Mouse (Mus musculus) left cerebral cortex, postnatal 10 days (tissue): ENCODE measurements at regions not wholly inside any gene's neighbourhood (a gene's known extent, or its start where the extent isn't known, plus 50 kb on each side); places are given as distances from the start of the nearest gene placed in this dataset.
"Not testable (repeated sequence)": the region's sequence is repeated elsewhere in the genome, so short reads cannot be mapped to it uniquely, and the experiment has no call there.

Experiments used
- DNase-seq, 2 experiments: peaks; one replicate each; pipeline ENCODE4 v3.0.0; 2021 to 2022; ENCODE audit warnings: low spot score in 2 of 2, mixed read lengths in 1 of 2; ENCODE audit errors: extremely low spot score in 1 of 2
- intact Hi-C: fragments of 180-260 bp; cut with DNase I; formaldehyde crosslinking; loops from one replicate; pipeline ENCODE4 v1.15.1; 2025

DNA sequence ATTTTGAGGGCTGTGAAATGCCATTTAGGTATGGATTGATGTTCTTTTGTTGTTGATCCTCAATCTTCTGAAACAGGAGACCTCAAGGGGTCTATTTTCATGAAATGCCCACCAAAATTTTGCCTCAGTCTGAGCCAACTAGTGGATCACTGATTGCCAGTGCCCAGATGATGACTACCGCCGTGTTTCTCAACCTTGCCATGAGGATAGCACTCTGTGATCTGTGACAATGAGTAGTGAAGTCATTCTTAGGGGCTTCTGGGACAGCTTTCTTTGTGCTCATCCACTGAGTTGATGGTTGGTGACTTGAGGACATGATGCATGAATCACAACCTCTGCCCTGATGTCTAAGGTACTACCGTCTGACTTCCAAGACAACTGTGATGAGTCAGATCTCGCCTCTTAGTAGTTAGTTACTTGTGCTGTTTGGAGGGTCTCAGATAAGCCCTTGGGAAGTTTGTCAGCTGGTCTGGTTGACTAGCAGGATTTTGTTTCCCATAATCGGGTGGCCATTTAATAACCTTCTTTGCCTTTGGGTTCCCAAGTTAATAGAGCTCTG is 101.2 kb downstream of the Gm5426 start:
- intact Hi-C loops = no loop called here
- DNase-seq = no peak

DNA sequence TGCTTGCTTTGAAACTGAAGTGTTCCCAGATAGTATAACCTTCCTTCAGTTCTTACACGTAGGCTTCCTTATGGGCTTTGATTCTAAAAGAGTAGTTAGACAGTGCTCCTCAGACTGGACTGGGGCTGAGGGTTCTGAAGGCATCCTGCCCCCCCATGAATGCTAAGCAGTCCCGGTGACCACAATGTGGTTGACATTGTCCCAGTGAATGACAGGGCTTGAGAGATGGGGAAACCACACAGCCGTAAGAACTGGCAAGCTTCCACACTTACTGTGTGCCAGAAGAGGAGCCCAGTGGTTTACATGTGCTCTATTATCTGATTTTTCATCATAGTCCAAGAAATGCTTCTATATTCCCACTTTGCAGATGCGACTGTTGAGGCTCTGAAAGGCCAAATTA is 101.8 kb downstream of the Gm5426 start:
- intact Hi-C loops = no loop called here
- no peak for DNase-seq

DNA sequence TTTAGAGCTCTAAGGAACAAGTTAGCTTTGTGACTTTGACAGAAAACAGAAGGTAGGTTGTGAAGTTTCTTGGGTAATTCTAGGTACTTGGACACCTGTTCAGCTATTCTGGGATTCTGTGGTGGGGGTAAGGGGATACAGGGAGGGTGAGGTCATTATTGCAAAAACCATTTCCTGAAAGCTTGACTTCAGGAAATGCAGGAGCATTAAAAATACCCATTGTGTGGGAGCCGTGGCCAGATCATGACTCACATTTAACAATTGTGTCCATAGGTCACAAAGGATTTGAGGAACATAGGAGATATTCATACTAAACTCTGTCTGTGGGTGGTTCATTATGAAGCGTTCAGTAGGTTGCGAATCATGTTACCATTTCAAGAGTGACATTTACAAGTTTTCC is 102.4 kb downstream of the Gm5426 start:
- no peak for DNase-seq
- intact Hi-C loops = no loop called here

DNA sequence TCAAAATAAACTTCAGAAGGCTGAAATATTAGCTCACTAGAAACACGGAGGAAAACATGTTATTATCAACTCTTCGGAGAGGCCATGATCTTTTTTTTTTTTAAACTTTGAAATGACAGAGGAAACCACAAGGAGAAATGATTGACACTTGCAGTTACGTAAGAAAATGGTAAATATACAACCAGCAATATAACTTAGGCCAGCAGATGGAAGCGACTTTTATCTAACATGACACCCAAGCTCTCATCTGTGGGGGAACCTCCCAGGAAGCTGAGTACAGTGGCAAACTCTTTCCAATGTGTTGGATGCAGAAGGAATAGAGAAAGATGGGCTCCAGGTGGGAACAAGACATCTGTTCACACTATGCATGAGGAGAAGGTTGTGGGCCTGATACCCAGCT is 104.2 kb downstream of the Gm5426 start:
- no peak for DNase-seq
- intact Hi-C loops = no loop called here

DNA sequence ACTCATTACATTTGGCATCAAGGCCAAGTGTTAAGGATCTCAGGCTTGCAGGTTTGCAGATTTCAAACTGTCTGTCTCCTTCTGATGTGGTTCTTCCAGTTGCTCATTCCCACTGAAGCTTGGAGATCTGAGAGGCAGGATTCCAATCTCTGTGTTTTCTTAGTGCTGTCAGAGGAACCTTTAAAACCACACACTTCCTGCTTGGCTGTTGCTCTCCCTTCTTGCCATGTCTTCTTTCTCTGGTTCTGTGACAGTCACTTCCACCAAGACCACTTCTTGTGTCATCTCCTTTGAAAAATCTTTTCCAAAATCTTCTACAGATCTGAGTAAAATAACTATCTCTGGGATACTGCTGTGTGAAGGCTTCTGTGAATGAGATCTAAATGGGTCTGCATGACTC is 117.3 kb downstream of the Gm5426 start:
- no peak for DNase-seq
- intact Hi-C loops = no loop called here

DNA sequence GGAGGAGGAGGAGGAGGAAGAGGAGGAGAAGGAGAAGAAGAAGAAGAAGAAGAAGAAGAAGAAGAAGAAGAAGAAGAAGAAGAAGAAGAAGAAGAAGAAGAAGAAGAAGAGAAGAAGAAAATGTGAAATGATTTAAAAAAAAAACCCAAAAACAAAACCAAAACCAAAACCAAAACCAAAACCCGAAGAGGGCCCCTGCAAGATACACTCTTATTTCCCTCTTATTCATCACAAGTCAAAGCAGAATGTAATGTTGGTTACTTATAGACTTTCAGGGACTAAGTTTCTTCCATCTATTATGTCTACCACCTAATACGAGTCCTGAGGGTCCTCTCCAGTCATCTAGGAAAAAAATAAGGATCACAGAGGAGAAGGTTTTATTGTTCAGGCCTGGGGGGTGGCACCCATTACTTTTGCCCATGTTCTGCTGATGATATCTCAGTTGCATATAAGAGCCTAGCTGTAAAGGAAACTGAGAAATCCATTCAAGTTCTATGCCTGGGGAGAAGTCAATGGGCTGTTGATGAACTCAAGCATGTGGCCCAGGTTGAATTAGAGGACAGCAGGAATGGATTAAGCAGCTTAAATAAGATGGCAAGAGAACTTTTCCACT is 118.0 kb downstream of the Gm5426 start:
- no peak for DNase-seq
- intact Hi-C loops = no loop called here

DNA sequence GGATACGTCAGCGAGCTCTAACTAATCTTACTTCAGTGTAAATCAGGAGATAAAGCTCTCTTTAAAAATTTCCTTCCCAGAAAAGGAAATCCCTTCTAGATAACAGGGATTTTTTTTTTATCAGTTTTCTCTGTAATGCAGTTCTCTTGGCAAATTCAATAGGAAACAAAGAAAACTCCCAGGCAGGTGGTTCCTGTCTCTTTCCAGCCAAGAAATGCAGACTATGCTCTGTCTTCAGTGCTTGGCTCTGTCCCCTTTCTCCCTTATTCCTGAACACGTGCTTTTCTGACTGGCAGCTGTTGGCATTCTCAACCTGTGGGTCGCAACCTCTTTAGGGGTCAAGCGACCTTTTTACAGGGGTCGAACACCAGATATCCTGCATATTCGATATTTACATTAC is 121.5 kb downstream of the Gm5426 start:
- intact Hi-C loops = no loop called here
- no peak for DNase-seq

DNA sequence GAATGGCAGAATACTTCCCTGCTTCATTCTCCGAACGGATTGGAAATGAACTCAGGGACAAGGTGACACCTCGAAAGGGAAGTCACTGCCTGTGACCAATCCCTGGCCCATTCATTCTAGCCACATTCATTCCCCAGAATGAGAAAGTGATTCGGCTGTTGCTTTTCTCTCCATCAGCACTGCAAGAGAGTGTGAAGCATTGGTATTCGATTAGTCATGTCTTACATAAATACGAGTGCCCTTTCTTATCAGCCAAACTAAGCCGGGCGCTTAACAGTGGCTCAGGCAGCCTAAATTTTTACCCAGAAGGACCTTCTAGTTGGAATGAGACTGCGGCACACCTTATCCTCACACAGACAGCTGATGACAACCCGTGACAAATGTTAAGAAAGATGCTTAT is 122.8 kb downstream of the Gm5426 start:
- no peak for DNase-seq
- intact Hi-C loops = no loop called here

DNA sequence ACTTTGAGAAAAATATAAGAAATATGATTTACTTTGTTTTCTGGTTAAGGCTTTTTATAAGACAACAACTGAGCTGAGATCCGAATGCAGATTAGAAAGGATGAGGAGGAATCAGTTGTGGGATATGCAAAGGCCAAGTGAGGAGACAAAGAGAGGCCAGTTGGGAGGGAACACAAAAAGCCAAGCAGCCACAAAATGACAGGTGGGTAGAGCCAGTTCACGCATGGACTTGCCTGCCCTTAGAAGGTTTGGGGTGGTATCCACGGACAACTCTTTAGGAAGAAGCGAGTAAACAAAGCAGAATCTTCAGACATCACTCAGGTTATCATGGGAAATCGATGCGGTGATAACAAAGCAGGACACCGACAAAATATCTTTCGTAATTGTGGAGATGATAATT is 123.2 kb downstream of the Gm5426 start:
- intact Hi-C loops = no loop called here
- DNase-seq = no peak

DNA sequence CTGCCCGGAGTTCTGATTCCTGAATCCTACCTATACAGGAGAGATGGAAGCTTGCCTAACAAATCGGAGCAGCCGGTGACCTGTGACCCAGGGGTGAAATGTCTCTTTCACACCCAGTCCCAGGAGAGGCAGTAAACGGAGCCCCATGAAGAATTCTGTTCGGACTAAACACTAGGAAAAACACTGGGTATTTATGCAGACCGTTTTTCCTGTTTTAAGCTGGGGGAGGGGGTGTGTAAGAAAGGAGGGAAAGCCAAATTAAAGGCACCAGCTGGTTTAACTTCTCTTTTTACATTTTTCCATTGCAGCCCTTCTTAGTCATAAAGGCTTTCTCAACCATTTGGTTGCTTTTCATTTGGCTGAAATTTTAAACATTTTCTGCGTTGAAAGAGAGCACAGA is 127.1 kb downstream of the Gm5426 start:
- intact Hi-C loops = no loop called here
- DNase-seq = peak; percentile 20 to 33

DNA sequence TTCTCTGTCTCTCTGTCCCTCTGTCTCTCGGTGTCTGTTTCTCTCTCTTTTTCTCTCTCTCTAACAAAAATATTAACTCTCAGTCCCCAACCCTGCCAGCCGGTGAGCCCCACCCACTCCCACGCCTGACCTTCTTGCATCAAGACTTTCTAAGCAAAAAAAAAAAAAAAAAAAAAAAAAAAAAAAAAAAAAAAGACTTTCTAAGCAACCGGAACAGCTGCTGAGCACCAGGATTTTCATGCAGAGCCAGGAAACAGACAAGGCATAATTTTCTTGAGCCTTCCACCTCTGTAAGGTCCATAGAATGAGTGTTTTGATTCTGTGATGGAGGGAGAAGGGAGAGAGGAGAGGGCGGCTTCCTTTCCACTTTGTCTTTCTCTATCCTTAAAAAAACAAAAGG is 128.0 kb downstream of the Gm5426 start:
- intact Hi-C loops = no loop called here
- DNase-seq = peak in 1 of 2 experiments; percentile 37

DNA sequence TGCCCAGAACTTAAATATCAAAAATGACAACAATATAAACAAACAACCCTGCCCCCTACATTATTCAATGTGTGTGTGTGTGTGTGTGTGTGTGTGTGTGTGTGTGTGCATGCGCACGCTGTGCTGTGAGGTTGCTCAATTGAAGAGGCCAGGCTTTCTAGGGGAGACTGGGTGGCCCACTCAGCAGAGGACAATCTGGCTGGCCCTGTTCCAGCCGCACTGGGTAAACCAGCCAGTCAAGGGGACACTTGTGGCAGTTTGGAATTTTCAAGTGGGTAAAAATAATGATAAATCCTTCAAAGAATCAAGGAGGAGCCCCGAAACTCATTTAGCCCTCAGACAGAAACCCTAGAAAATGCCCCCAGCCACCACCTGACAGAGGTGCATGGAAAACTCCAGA is 128.5 kb downstream of the Gm5426 start:
- intact Hi-C loops = no loop called here

DNA sequence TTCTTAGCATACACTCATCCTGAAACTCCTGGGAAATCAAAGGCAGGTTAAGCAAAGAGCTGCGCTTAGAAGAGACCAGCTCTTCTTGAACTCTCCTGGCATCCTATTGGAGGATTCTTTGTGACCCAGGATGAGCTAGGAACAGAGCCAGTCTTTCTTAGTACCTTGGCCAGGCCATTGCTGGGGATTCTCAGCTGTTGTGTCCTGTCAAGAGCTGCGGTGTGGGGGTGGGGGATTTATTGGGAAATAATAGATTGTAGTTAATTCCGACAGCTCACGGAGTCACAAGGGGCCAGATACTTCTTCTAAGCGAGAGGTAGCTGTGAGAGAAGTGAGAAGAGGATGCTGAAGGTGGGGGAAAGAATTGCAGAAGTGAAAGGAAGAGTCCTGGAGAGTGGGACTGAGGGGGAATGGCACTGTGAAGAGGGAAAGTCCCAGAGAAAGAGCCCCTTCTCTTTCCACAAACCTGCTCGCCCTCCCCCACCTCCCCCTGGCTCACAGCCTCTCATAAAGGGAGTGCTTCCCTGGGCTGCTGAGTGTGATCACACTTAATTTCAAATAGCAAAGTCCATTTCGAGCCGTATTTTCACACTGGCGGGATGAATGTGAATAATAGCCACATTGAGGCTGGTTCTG is 129.8 kb downstream of the Gm5426 start:
- DNase-seq = no peak

More for the DNA sequence above, 128.5 kb downstream of the Gm5426 start:
- peak in 1 of 2 experiments; percentile 35 for DNase-seq

DNA sequence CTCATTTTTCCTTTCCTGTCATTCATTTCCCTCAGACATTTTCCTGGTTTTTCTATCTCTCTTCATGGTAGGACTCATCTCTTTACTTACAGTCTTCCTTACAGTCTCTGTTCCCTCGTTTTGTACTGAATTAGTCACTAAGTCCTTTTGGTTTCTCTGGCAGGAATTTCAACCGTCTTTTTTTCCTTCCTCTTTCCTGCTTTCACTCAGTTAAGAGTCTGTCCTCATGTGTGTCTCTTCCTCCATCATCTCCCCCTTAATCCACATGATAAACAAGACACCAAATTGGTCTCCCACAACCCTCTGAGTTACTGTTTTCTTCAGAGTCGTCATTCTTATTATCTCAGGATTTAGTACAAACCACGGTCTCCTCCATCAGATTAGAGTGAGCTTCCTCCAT is 131.2 kb downstream of the Gm5426 start:
- no peak for DNase-seq
- intact Hi-C loops = no loop called here

More for the DNA sequence above, 129.8 kb downstream of the Gm5426 start:
- intact Hi-C loops = no loop called here

DNA sequence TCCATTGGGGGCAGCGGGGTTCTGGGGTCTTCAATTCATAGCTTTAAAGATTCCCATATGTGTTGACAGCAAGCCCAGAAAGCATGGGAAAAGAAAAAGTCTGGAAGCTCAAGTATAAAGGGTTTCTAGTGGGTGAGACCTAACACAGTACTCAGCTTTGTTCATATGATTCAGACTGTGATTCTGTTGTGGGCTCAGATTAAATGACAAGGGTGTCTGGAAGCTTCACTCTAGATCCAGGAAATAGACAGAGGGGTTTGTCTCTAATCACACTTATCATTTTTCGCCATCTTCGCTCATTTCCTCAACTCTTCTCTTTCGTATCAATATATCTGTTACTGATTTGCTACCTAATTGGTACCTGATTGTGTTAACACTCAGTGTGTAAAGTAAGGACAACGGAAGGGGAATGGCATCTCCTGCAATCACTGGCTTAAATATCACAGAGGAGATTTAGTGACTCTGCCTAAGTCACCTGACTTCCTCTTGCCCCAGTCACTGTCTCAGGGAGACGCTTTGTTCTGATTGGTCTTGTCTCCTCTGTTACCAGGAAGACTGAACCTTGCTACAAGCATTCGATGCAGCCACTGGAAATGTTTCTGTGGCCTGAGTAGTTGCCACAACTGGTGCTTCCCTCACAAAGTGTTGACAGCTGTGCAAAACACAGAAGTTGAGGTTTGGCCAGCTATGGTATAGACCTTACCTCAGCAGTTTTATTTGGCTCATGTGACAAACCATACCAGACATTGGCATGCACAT is 137.4 kb downstream of the Gm5426 start:
- no peak for DNase-seq
- intact Hi-C loops = no loop called here

DNA sequence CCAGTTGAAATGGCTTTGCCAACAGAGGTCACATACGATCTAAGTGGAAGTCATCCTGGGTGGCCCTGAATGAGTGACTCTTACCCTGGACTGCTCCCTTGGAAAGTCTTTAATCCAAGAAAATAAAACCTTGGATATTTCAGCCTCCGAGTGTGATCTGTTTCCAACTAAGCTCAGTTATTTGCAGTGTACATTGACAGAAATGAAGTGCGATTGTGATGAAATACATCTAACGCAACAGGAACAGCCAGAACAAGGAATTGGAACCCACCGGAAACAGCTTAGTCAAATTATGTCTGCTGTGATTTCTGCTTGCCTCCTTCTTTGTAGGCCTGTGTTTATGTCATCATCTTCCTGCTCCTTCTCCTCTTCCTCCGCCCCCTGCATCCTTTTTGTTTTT is 143.7 kb downstream of the Gm5426 start:
- intact Hi-C loops = no loop called here
- DNase-seq = no peak

DNA sequence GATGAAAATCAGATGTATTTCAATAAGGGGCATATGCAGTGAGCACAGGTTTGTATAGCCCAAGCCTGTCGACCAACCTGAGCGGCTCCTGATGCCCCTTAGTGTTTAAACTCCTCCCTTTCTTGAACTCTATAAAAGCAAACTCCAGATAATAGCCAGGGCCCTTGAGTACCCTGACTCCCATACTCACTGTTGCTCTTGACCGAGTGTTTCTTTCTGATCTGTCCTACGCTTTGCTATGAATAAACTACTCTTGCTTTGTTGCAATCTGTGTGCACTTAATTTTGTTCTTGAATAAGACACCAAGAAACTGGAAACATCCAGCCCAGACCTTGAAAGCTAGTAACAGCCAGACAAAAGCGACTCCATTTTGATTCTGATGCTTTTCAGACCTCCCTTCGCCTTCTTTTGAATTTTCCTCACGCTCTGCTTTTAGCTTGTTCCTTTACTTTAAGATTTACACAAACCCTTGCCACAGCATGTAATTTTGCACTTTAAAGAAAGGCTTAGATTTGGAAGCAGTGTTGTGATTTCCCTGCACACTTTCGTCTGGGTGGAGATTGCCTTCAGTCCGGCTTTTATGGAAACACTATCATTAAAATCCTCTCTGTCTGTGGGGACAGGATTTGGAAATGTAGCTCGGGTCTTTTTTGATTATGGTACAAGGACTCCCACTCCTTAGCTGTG is 149.1 kb downstream of the Gm5426 start:
- intact Hi-C loops = no loop called here
- no peak for DNase-seq

DNA sequence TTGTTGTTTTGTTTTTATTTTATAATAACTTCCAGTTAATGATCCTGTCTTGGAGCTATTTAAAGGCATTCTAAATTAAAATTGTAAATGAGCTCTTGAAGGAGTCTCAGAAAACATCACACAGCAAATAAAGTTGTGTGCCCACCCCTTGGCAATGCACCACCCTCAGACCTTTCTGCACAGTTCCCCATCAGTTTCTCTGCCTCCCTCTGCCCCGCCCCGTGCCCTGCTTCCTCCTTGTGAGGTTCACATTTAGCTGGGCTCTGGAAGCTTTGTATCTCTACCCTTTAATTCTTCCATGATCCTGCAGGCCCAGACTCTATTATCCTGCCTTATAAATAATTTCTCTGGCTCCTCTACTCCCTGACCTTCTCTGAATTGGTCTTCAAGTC is 149.7 kb downstream of the Gm5426 start:
- peak in 1 of 2 experiments; percentile 26 for DNase-seq

DNA sequence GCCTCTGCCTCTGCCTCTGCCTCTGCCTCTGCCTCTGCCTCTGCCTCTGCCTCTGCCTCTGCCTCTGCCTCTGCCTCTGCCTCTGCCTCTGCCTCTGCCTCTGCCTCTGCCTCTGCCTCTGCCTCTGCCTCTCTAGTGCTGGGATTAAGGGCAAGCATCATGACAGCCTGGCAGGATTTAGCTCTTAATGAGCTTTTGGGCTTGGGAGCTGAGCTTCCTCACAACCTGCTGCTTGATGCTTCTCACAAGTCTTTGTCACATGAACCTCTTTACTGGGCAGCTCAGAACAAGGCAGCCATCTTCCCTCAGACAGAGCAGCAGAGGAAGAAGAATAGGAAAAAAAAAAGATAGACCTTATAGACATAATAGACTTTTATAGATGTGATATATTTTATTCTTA is 152.6 kb downstream of the Gm5426 start:
- intact Hi-C loops = not testable (repeated sequence)

More for the DNA sequence above, 149.7 kb downstream of the Gm5426 start:
- intact Hi-C loops = no loop called here

More for the DNA sequence above, 152.6 kb downstream of the Gm5426 start:
- DNase-seq = not testable (repeated sequence)
